8 mouse cellular contexts compared by ENCODE assay signal in the genomic region with DNA sequence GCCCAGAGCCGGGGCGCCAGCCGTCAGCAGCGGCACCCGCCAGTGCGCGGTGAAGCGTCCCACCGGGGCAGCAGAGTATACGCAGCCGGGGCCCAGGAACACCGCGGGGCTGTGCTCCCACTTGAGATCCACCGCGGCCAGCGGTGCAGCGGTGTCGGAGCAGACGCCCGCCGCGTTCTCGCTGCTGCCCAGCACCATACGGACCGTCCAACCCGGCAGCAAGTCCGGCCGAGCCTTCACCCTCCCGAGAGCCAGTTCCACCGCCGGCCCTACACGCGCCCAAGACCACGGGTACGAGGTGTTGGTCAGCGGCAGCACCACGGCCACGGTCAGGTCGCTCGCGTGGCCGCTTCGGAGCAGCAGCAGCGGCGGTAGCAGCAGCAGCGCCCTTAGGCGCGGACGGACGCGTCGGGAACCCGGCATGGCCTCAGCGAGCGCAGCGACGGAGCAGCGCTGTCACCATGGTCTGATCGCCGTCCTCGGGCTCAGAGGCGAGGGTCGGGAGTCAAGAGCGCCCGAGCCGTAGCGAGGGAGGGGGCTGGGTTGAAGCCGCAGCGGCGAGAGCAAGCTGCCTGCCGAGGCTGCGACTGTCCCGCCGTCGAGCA. TPM values are rescaled to one million over a fixed set of nuclear protein-coding genes. Genes with fewer than 3 reads are reported as not detected.
DNase-seq lines count a peak whose midpoint lies in the region; ATAC-seq lines count a peak whose summit lies in the region.

No protein-coding gene starts in this region.

- peak overlapping the region; percentile 77 for H3K9ac ChIP-seq in kidney, embryonic 16.5 days (replicated peaks; ENCODE audit: low read length)
- H3K9ac ChIP-seq in stomach, embryonic 15.5 days = peak overlapping the region; percentile 24; the same call in 1 of the 2 replicates

- DNase-seq in kidney, adult 11 months = peak; percentile 20
- no peak for DNase-seq in kidney, adult 9 months
- peak; percentile 57 for DNase-seq in adrenal gland, postnatal 36 days
- DNase-seq in gastrocnemius, postnatal 25 days = peak; percentile 18
- DNase-seq in left cerebral cortex, adult 8-10 months (ENCODE audit: low spot score in 2 of 2) = no peak

- H3K27ac ChIP-seq in kidney, embryonic 16.5 days (ENCODE audit: low read length) = peak overlapping the region; percentile 70; the same call in 1 of the 2 replicates
- no peak overlapping the region for H3K27ac ChIP-seq in stomach, embryonic 15.5 days

- H3K36me3 ChIP-seq in kidney, embryonic 16.5 days (ENCODE audit: insufficient read depth, low read length) = no peaks in the 10 kb centered on the region
- no peaks in the 10 kb centered on the region for H3K36me3 ChIP-seq in megakaryocyte, embryonic 14.5 days (replicated peaks; ENCODE audit: low read length)
- no peaks in the 10 kb centered on the region for H3K36me3 ChIP-seq in stomach, embryonic 15.5 days

- under 1% methylated on average over 75 of the region's 75 CpGs for WGBS in kidney, embryonic 16.5 days
- WGBS in stomach, embryonic 15.5 days = 2% methylated on average over 75 of the region's 75 CpGs

- peaks cover 5% of the 10 kb centered on the region for H3K4me1 ChIP-seq in kidney, embryonic 16.5 days (ENCODE audit: insufficient read depth, low read length)
- H3K4me1 ChIP-seq in megakaryocyte, embryonic 14.5 days = peaks cover 66% of the 10 kb centered on the region
- H3K4me1 ChIP-seq in stomach, embryonic 15.5 days = peaks cover 7% of the 10 kb centered on the region; the same call in 1 of the 2 replicates

- no peaks in the 10 kb centered on the region for H3K9me3 ChIP-seq in kidney, embryonic 16.5 days (ENCODE audit: low read length)
- no peaks in the 10 kb centered on the region for H3K9me3 ChIP-seq in megakaryocyte, embryonic 14.5 days
- no peaks in the 10 kb centered on the region for H3K9me3 ChIP-seq in stomach, embryonic 15.5 days

- H3K4me2 ChIP-seq in kidney, embryonic 16.5 days (replicated peaks; ENCODE audit: low read depth, low read length) = peak overlapping the region; percentile 80
- H3K4me2 ChIP-seq in stomach, embryonic 15.5 days = peak overlapping the region; percentile 94

- peak overlapping the region; percentile 68 for H3K4me3 ChIP-seq in kidney, embryonic 16.5 days (ENCODE audit: low read length)
- H3K4me3 ChIP-seq in megakaryocyte, embryonic 14.5 days (replicated peaks) = peak overlapping the region; percentile 93
- H3K4me3 ChIP-seq in stomach, embryonic 15.5 days (replicated peaks) = peak overlapping the region; percentile 54

- H3K27me3 ChIP-seq in kidney, embryonic 16.5 days (ENCODE audit: insufficient read depth, low read length) = peaks cover 29% of the 10 kb centered on the region
- H3K27me3 ChIP-seq in megakaryocyte, embryonic 14.5 days (replicated peaks) = peaks cover 64% of the 10 kb centered on the region
- peaks cover 25% of the 10 kb centered on the region for H3K27me3 ChIP-seq in stomach, embryonic 15.5 days (replicated peaks)

- peak; percentile 42 for ATAC-seq in kidney, embryonic 16.5 days (ENCODE audit: low FRiP score, low TSS enrichment)
- peak; percentile 25; the same call in 1 of the 2 replicates for ATAC-seq in stomach, embryonic 15.5 days (ENCODE audit: insufficient read depth, low FRiP score, low read depth)

RNA-seq across cellular contexts. Expression of a gene that starts 0.5 kb away (rescaled TPM):
- total RNA-seq in adrenal gland, postnatal 36 days (2021) = 100 to 1,000 TPM; 203 to 287 TPM
- total RNA-seq in gastrocnemius, postnatal 25 days (2021) = 10 to 100 TPM in 1 of 2 experiments, 1 to 10 TPM in 1; 7.7 to 10.8 TPM
- 20.0 and 20.5 TPM in 2 replicates for polyA plus RNA-seq in kidney, embryonic 16.5 days (2015; fragmentation: Nextera tagmentation; extraction: Ambion mirVana)
- 2.6 TPM in 1 of 2 replicates, not detected in the other for polyA plus RNA-seq in megakaryocyte, embryonic 14.5 days (2012; ENCODE audit: insufficient read depth, low replicate concordance)
- polyA plus RNA-seq in stomach, embryonic 15.5 days (2015; fragmentation: Nextera tagmentation; extraction: Ambion mirVana) = 5.3 and 5.7 TPM in 2 replicates
- 1 to 10 TPM; 4.2 to 6.0 (median 5.0) TPM for total RNA-seq in left cerebral cortex, adult 8-10 months (2022)

RNA-seq across cellular contexts. Expression of a gene that starts 10.7 kb away (rescaled TPM):
- total RNA-seq in adrenal gland, postnatal 36 days (2021) = 10 to 100 TPM; 56.9 to 63.7 TPM
- total RNA-seq in gastrocnemius, postnatal 25 days (2021) = 10 to 100 TPM; 23.4 to 25.6 TPM
- 219 and 223 TPM in 2 replicates for polyA plus RNA-seq in kidney, embryonic 16.5 days (2015; fragmentation: Nextera tagmentation; extraction: Ambion mirVana)
- polyA plus RNA-seq in megakaryocyte, embryonic 14.5 days (2012; ENCODE audit: insufficient read depth, low replicate concordance) = 10.5 TPM in 1 of 2 replicates, not detected in the other
- polyA plus RNA-seq in stomach, embryonic 15.5 days (2015; fragmentation: Nextera tagmentation; extraction: Ambion mirVana) = 151 and 168 TPM in 2 replicates
- 10 to 100 TPM; 84.9 to 98.9 (median 93.3) TPM for total RNA-seq in left cerebral cortex, adult 8-10 months (2022)

RNA-seq across cellular contexts. Expression of a gene that starts 25.6 kb away (rescaled TPM):
- total RNA-seq in adrenal gland, postnatal 36 days (2021) = 10 to 100 TPM; 53.3 to 79.3 TPM
- total RNA-seq in gastrocnemius, postnatal 25 days (2021) = 10 to 100 TPM; 57.4 to 60.0 TPM
- polyA plus RNA-seq in kidney, embryonic 16.5 days (2015; fragmentation: Nextera tagmentation; extraction: Ambion mirVana) = 73.9 and 80.1 TPM in 2 replicates
- polyA plus RNA-seq in megakaryocyte, embryonic 14.5 days (2012; ENCODE audit: insufficient read depth, low replicate concordance) = 3.0 and 5.3 TPM in 2 replicates
- polyA plus RNA-seq in stomach, embryonic 15.5 days (2015; fragmentation: Nextera tagmentation; extraction: Ambion mirVana) = 71.6 and 78.5 TPM in 2 replicates
- total RNA-seq in left cerebral cortex, adult 8-10 months (2022) = 10 to 100 TPM; 62.4 to 74.7 (median 67.1) TPM

RNA-seq across cellular contexts. Expression of a gene that starts 31.8 kb away (rescaled TPM):
- 10 to 100 TPM; 79.4 to 89.6 TPM for total RNA-seq in adrenal gland, postnatal 36 days (2021)
- 10 to 100 TPM; 14.5 to 15.9 TPM for total RNA-seq in gastrocnemius, postnatal 25 days (2021)
- polyA plus RNA-seq in kidney, embryonic 16.5 days (2015; fragmentation: Nextera tagmentation; extraction: Ambion mirVana) = 32.7 and 33.3 TPM in 2 replicates
- polyA plus RNA-seq in megakaryocyte, embryonic 14.5 days (2012; ENCODE audit: insufficient read depth, low replicate concordance) = 15.5 and 21.9 TPM in 2 replicates
- 27.0 and 29.2 TPM in 2 replicates for polyA plus RNA-seq in stomach, embryonic 15.5 days (2015; fragmentation: Nextera tagmentation; extraction: Ambion mirVana)
- total RNA-seq in left cerebral cortex, adult 8-10 months (2022) = 10 to 100 TPM; 55.1 to 59.9 (median 59.0) TPM

RNA-seq across cellular contexts. Expression of a gene that starts 44.1 kb away (rescaled TPM):
- 100 to 1,000 TPM; 115 to 125 TPM for total RNA-seq in adrenal gland, postnatal 36 days (2021)
- 10 to 100 TPM; 86.0 to 86.1 TPM for total RNA-seq in gastrocnemius, postnatal 25 days (2021)
- 135 and 144 TPM in 2 replicates for polyA plus RNA-seq in kidney, embryonic 16.5 days (2015; fragmentation: Nextera tagmentation; extraction: Ambion mirVana)
- polyA plus RNA-seq in megakaryocyte, embryonic 14.5 days (2012; ENCODE audit: insufficient read depth, low replicate concordance) = 33.3 and 68.8 TPM in 2 replicates
- 126 and 134 TPM in 2 replicates for polyA plus RNA-seq in stomach, embryonic 15.5 days (2015; fragmentation: Nextera tagmentation; extraction: Ambion mirVana)
- 100 to 1,000 TPM; 162 to 170 (median 167) TPM for total RNA-seq in left cerebral cortex, adult 8-10 months (2022)

Comparison
In these comparisons a context has a peak if more than half of its experiments do, and no peak if none do; other contexts are left out.
1. DNase-seq: peak in kidney, adult 11 months (single experiment), adrenal gland, postnatal 36 days (2 of 2) and gastrocnemius, postnatal 25 days (single experiment); none in kidney, adult 9 months (single experiment) and left cerebral cortex, adult 8-10 months (0 of 2).
2. RNA of a gene that starts 0.5 kb away (total RNA-seq): 203 to 287 TPM in adrenal gland, postnatal 36 days; 7.7 to 10.8 TPM in gastrocnemius, postnatal 25 days and 4.2 to 6.0 TPM in left cerebral cortex, adult 8-10 months; every median in the first group is over 10 times any median in the second.
3. Peak in every context shown above with its lines, with median percentiles within 50 percentile points of each other: H3K4me3 ChIP-seq.